Mouse (Mus musculus) intestine, embryonic 15.5 days (tissue): Measurements from ENCODE around the gene Tacc2. TPM values are rescaled to one million over a fixed set of nuclear protein-coding genes. Genes with fewer than 3 reads are reported as not detected.

Experiments
- ATAC-seq: fragments of 200-750 bp; cut with Nextera tagmentation; 2 replicates; pipeline ENCODE4 v1.8.0; 2017; ENCODE audit warnings: moderate TSS enrichment, moderate library complexity
- H3K27ac ChIP-seq: fragments of 300-500 bp; sonication (generic); 2 replicates; pipeline ENCODE4 v1.5.1; 2015; ENCODE audit warnings: mild to moderate bottlenecking, inconsistent platforms
- H3K27me3 ChIP-seq: fragments of 300-500 bp; sonication (generic); replicated peaks from 2 replicates; pipeline ENCODE4 v1.6.1; 2015; ENCODE audit warnings: inconsistent platforms
- H3K36me3 ChIP-seq: fragments of 300-500 bp; sonication (generic); 2 replicates; pipeline ENCODE4 v1.6.1; 2015; ENCODE audit warnings: inconsistent platforms
- H3K4me1 ChIP-seq: fragments of 300-500 bp; sonication (generic); replicated peaks from 2 replicates; pipeline ENCODE4 v1.6.1; 2015; ENCODE audit warnings: inconsistent platforms
- H3K4me2 ChIP-seq: fragments of 300-500 bp; sonication (generic); replicated peaks from 2 replicates; pipeline ENCODE4 v1.6.1; 2015; ENCODE audit warnings: mild to moderate bottlenecking, inconsistent platforms
- H3K4me3 ChIP-seq: fragments of 300-500 bp; sonication (generic); replicated peaks from 2 replicates; pipeline ENCODE4 v1.5.1; 2015; ENCODE audit warnings: inconsistent platforms
- H3K9ac ChIP-seq: fragments of 300-500 bp; sonication (generic); 2 replicates; pipeline ENCODE4 v1.6.1; 2015; ENCODE audit warnings: inconsistent platforms
- H3K9me3 ChIP-seq: fragments of 300-500 bp; sonication (generic); 2 replicates; pipeline ENCODE4 v1.6.1; 2016; ENCODE audit warnings: inconsistent platforms
- WGBS: fragments of 180-500 bp; shearing (Covaris S2); methylation state at CpG from one replicate; pipeline ENCODE4 v1.1.7; 2015; 5-methylcytosine and 5-hydroxymethylcytosine counted together
- polyA plus RNA-seq: library from polyadenylated mRNA; unstranded; fragments of >200 nt; fragmentation: Nextera tagmentation; extraction: Ambion mirVana; gene quantifications from 2 replicates; pipeline ENCODE4 v1.2.1, GENCODE M21; 2015

The Tacc2 gene
- polyA plus RNA-seq, 1 experiment from 2014 or later = 27.8 TPM

DNA sequence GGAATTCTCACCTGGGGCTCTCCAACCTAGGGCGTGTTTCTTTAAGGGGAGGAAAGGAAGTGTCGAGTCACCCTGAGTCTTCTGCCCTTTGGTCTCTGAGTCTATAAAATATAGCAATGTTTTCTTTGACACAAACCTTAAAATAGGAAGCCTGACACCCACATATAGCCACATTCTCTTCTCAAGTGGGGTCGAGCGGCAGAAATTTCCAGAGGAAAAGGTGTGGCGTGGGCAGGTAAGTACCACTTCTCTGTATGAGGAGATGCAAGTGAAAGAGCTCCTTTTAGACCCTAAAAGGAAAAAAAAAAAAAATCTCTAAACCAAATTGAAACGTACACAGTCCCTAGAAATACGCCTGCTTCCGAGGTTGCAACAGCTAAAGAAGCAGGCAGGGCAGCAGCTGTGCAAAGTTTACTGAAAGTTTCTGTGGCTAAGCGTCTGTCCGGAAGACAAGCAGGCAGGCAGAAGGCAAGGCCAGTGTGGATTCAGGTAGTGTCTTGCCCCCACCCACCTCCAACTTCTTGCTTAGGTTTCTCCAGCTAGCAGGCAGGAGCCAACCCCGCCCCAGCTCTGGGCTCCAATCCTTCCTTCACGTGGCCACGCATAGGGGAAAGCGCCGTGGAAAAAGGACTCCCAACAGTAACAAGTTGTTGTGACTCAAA is 68.2 kb downstream of the Tacc2 start:
- no peaks in the 10 kb centered on the region for H3K36me3 ChIP-seq
- peaks cover 17% of the 10 kb centered on the region for H3K4me1 ChIP-seq
- peak overlapping the region; percentile 96 for H3K27ac ChIP-seq
- ATAC-seq = peak; percentile 78
- peak overlapping the region; percentile 59 for H3K4me3 ChIP-seq
- H3K4me2 ChIP-seq = peak overlapping the region; percentile 91
- H3K27me3 ChIP-seq = no peaks in the 10 kb centered on the region
- H3K9ac ChIP-seq = peak overlapping the region; percentile 78
- 11% methylated on average over 15 of the region's 15 CpGs for WGBS
- H3K9me3 ChIP-seq = no peaks in the 10 kb centered on the region

DNA sequence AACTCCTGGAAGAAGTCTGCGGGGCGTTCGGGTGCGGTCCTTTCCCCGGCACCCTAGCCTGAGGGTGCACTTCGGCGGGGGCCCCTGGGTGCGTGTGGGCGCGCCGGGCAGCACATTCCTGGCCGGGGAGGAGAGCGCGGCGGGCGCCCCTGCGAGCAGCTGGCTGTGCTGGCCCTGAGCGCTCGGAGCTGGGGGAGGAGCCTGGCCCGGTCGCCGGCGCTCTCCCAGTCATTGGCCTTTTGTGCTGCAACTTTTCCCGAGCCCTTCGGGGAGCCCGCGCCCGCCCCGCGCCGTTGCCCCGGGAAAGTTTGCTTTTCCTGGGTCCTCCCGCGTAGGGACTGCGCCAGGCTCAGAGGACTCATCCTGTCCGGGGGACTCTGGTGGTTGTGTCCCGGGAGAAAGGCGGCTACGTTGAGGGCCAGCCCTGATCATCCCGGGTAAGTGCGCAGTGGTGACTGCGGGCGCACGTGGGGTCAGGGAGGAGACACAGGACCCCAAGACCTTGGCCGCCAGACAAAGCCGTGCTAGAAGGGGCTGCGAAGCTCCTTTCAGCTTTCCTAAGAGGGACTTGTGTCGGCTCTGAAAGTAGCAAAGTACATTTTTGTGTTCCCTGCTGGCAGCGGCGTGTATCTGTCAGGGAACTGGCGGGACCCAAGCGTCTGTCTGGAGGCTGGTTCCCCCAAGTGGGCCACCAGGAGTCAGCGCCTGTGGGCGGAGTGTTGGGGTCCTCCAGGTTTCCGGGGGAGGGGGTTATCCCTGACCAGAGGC is 68.9 kb downstream of the Tacc2 start:
- peak overlapping the region; percentile 96 for H3K27ac ChIP-seq
- H3K4me3 ChIP-seq = peak overlapping the region; percentile 59
- peaks cover 17% of the 10 kb centered on the region for H3K4me1 ChIP-seq
- H3K9me3 ChIP-seq = no peaks in the 10 kb centered on the region
- no peaks in the 10 kb centered on the region for H3K27me3 ChIP-seq
- ATAC-seq = peak; percentile 94
- no peaks in the 10 kb centered on the region for H3K36me3 ChIP-seq
- peak overlapping the region; percentile 91 for H3K4me2 ChIP-seq
- H3K9ac ChIP-seq = peak overlapping the region; percentile 78
- under 1% methylated on average over 54 of the region's 55 CpGs for WGBS

DNA sequence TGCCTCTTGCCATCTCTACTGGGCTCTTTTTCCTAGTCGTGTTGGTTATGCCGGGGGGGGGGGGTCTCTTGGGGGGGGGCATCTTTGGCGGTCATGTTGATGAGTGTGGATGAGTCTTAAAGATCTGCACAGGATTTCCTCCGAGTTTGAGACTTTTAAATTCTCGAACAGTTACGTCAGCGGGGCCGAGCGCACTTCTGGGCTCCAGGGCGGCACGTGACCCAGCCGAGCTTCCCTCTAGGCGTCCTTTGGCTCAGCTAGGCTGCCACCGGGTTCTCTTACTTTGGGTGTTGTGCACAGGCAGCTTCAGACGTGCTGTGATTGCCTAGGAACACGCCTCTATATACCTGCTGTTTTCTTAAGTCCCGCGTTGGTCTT is 69.5 kb downstream of the Tacc2 start:
- H3K9ac ChIP-seq = peak overlapping the region; percentile 78
- peak overlapping the region; percentile 59 for H3K4me3 ChIP-seq
- H3K9me3 ChIP-seq = no peaks in the 10 kb centered on the region
- peak; percentile 72 for ATAC-seq
- no peaks in the 10 kb centered on the region for H3K36me3 ChIP-seq
- peak overlapping the region; percentile 96 for H3K27ac ChIP-seq
- H3K27me3 ChIP-seq = no peaks in the 10 kb centered on the region
- peak overlapping the region; percentile 91 for H3K4me2 ChIP-seq
- H3K4me1 ChIP-seq = peaks cover 17% of the 10 kb centered on the region
- WGBS = under 1% methylated on average over 18 of the region's 18 CpGs

DNA sequence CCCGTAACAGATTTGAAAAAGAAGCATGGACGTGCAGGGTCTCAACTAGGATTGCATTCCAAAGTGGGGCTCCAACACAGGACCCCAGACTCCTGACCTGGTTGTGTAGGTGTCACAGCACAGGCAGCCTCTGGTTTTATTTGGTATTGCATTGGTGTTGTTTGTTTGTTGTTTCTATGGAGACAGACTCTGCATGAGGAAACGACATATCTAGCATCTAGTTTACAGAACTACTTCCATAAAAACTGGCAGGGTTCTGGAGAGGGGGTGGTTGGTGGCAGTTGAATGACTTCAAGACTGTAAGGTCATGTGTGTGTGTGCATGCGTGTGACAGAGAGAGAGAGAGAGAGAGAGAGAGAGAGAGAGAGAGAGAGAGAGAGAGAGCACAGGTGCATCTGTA is 70.8 kb downstream of the Tacc2 start:
- WGBS = 77% methylated on average over 4 of the region's 4 CpGs
- H3K27ac ChIP-seq = no peak overlapping the region
- ATAC-seq = no peak
- no peak overlapping the region; the same call in 1 of the 2 replicates for H3K4me3 ChIP-seq
- no peak overlapping the region for H3K9ac ChIP-seq
- no peaks in the 10 kb centered on the region for H3K36me3 ChIP-seq
- no peaks in the 10 kb centered on the region for H3K27me3 ChIP-seq
- peaks cover 17% of the 10 kb centered on the region for H3K4me1 ChIP-seq
- H3K9me3 ChIP-seq = no peaks in the 10 kb centered on the region
- H3K4me2 ChIP-seq = peak overlapping the region; percentile 91

DNA sequence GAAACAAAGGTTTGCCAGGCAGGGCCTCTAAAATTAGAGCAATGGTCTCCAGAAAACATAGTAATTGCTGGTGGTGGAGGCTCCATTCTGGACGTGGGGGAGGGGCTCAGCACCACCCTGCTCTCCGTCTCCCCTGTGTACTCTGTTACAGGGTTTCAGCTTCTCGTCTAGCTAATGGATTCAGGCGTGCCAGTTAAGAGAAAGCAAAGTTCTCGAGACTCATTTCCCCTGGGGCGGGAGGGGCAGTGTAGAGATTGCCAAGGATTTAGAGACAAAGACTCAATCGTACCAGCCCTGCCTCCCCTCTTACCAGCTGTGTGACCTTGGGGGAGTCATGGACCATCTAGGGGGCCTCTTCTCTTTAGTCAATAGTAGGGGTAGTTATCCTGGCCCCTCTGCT is 72.0 kb downstream of the Tacc2 start:
- WGBS = 36% methylated on average over 7 of the region's 7 CpGs
- Histone ChIP-seq H3K4me3 (no peak overlapping the region), H3K27me3 (no peaks in the 10 kb centered on the region), H3K4me2 (no peak overlapping the region), H3K4me1 (peaks cover 20% of the 10 kb centered on the region), H3K9me3 (no peaks in the 10 kb centered on the region), H3K9ac (no peak overlapping the region), H3K36me3 (no peaks in the 10 kb centered on the region), H3K27ac (no peak overlapping the region)
- ATAC-seq = no peak

DNA sequence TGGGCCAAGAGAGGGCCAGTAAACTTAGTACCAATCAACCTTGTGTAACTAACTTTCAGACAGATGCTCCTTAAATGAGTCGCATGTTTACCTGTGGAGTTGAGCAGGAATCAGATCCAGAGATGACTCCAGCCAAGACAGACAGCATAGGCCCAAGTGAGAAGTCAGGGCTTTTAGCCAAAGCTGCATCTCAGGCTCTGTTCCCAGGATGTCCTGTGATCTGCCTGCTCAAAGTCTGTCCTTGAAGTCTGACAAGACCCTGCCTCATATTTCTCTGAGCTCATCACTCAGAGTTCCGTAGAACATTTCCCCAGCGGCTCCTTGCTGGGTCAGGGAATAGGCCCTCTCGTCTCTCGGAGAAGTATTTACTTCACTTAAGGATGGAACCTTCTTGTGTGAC is 73.4 kb downstream of the Tacc2 start:
- no peak overlapping the region for H3K27ac ChIP-seq
- WGBS = 83% methylated on average over 5 of the region's 5 CpGs

DNA sequence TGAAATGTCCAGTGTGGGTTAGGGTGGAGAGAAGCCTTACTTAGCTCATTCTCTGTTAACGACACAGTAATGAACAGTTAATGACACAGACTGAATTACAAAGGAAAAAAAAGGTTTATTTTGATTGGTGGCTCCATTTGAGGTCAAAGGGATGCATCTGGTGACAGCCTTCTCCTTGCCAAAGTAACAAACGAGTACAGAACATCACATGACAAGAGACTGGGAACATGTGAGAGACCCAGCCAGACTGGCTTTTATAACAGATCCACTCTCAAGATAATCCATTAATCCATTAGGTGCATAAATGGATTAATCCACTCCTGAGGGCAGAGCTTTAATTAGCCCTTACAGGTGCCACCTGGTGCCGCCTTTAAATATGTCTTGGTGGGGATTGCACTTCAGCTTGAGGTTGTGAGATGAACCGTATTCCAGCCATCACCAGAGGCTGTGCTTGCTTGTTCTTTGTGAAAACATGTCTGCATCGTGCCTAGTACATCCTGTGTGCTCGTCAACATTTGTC is 75.9 kb downstream of the Tacc2 start:
- no peaks in the 10 kb centered on the region for H3K27me3 ChIP-seq
- H3K27ac ChIP-seq = no peak overlapping the region
- H3K4me1 ChIP-seq = peaks cover 27% of the 10 kb centered on the region
- no peak overlapping the region for H3K9ac ChIP-seq
- 80% methylated on average over 6 of the region's 6 CpGs for WGBS
- no peaks in the 10 kb centered on the region for H3K9me3 ChIP-seq
- H3K4me2 ChIP-seq = no peak overlapping the region
- no peaks in the 10 kb centered on the region for H3K36me3 ChIP-seq
- no peak for ATAC-seq
- no peak overlapping the region for H3K4me3 ChIP-seq

More for the DNA sequence above, 73.4 kb downstream of the Tacc2 start:
- H3K9me3 ChIP-seq = no peaks in the 10 kb centered on the region
- H3K27me3 ChIP-seq = no peaks in the 10 kb centered on the region
- no peak overlapping the region for H3K4me3 ChIP-seq
- H3K4me1 ChIP-seq = peaks cover 28% of the 10 kb centered on the region
- no peaks in the 10 kb centered on the region for H3K36me3 ChIP-seq
- no peak for ATAC-seq
- H3K4me2 ChIP-seq = no peak overlapping the region
- no peak overlapping the region for H3K9ac ChIP-seq

DNA sequence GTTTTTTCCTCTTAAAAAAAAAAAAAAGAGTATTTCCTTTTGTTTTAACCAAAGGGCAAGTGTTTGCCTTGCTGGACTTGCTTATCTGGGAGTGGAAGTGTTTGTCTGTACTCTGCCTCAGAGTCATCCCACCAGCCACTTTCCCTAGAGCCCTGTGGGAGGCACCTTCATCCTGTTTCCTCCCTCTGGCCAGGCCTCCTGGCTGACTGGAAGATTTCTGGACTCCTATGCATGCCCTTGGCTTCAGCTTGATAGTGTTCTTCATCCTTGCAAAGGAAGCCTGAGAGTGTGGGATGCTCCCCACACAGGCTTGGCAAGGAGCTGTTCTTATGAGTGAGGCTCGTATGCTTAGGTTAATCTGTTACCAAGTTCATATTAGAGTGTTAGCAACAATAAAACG is 77.3 kb downstream of the Tacc2 start:
- H3K4me1 ChIP-seq = peaks cover 17% of the 10 kb centered on the region
- no peak overlapping the region for H3K4me2 ChIP-seq
- no peak overlapping the region for H3K9ac ChIP-seq
- no peaks in the 10 kb centered on the region for H3K36me3 ChIP-seq
- WGBS = 42% methylated on average over 2 of the region's 2 CpGs
- no peaks in the 10 kb centered on the region for H3K9me3 ChIP-seq
- H3K27me3 ChIP-seq = no peaks in the 10 kb centered on the region
- peak; percentile 44; the same call in 1 of the 2 replicates for ATAC-seq
- H3K27ac ChIP-seq = peak overlapping the region; percentile 22; the same call in 1 of the 2 replicates
- no peak overlapping the region for H3K4me3 ChIP-seq

DNA sequence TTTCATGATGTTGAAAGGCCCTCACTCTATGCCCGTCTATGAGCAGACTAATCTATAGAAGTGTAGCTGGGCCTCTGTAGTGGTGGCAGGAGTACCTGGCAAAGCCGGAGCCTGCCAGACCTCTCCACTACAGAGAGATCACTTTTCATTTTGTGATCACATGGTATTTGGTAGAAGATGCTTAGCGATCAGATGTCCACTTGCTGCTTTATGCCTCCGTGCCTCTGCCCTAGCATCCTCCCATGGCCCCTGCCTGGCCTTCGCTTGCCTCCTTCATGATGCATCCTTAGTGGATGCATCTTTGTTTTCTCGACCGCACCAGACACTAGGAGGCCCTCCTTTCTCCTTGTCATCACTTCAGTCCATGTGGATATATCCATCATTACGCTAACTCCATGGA is 79.7 kb downstream of the Tacc2 start:
- no peaks in the 10 kb centered on the region for H3K36me3 ChIP-seq
- no peaks in the 10 kb centered on the region for H3K9me3 ChIP-seq
- 93% methylated on average over 8 of the region's 8 CpGs for WGBS
- H3K27me3 ChIP-seq = no peaks in the 10 kb centered on the region
- H3K9ac ChIP-seq = no peak overlapping the region
- no peak overlapping the region for H3K4me3 ChIP-seq
- no peak for ATAC-seq
- H3K4me1 ChIP-seq = peaks cover 17% of the 10 kb centered on the region
- no peak overlapping the region for H3K4me2 ChIP-seq
- no peak overlapping the region for H3K27ac ChIP-seq

DNA sequence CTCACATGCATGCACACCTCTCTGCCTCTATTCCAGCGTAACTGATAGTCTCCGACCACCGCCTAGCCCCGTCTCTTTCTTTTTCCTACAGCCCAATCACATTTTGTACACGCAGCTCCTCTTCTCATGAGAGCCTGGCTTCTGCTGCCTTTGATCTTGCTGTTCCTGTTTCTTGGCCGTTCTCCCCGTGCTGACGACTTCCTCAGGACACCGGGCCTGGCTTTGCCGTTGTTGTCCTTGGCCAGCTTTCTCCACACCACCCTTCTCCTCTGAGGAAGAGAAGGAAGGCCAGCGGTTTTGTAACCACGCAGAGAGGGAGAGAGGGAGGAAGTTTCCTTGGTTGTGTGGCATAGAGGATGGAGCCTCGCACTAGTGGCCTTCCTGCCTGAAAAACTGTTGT is 80.5 kb downstream of the Tacc2 start:
- no peaks in the 10 kb centered on the region for H3K27me3 ChIP-seq
- no peak overlapping the region for H3K4me2 ChIP-seq
- H3K27ac ChIP-seq = no peak overlapping the region
- no peaks in the 10 kb centered on the region for H3K9me3 ChIP-seq
- H3K9ac ChIP-seq = no peak overlapping the region
- H3K4me1 ChIP-seq = peaks cover 17% of the 10 kb centered on the region
- WGBS = 74% methylated on average over 13 of the region's 13 CpGs
- ATAC-seq = no peak
- H3K36me3 ChIP-seq = no peaks in the 10 kb centered on the region
- H3K4me3 ChIP-seq = no peak overlapping the region

DNA sequence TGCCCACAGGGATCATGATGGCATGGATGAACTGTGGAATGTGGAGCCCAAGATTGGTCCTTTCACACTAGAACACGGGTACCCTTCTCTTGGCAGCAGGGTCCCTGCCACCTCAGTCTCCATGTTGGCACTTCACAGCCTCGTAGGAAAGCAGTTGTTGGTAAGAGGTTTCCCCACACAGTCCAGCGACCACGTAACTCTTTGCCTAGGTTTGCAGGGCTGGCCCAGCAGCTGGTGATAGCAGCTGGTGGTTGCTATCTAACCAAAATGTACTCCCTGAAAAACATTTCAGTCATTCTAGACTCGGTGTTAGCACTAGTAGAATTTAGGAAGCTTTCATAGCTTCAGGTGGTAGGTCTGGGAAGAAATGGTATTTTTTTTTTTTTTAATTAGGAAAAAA is 81.9 kb downstream of the Tacc2 start:
- no peak overlapping the region for H3K27ac ChIP-seq
- ATAC-seq = no peak
- H3K4me2 ChIP-seq = no peak overlapping the region
- WGBS = 90% methylated on average over 5 of the region's 5 CpGs
- no peak overlapping the region for H3K4me3 ChIP-seq
- no peaks in the 10 kb centered on the region for H3K27me3 ChIP-seq
- H3K9ac ChIP-seq = no peak overlapping the region
- H3K9me3 ChIP-seq = no peaks in the 10 kb centered on the region
- peaks cover 15% of the 10 kb centered on the region for H3K4me1 ChIP-seq
- H3K36me3 ChIP-seq = peaks cover 10% of the 10 kb centered on the region

DNA sequence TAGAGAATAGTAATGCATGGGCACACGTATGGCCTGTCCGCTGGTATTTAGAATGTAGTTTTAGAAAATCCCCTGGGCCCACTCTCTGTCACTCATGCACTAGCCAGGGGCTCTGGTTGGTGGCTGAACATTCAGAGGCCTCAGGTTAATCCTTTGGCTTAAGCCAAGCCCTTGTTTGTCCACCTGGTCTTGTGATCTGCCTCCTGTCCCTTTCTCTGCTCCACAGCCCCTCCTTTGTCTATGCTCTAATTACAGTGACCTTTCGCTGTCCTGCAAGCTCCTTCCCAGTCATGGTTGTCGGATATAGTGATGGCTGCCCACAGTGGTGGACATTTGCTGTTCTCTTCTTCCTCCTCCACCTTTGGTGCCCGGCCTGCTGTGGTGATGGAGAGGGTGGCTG is 85.0 kb downstream of the Tacc2 start:
- Histone ChIP-seq H3K4me1 (no peaks in the 10 kb centered on the region), H3K36me3 (peaks cover 15% of the 10 kb centered on the region), H3K4me3 (no peak overlapping the region), H3K9me3 (no peaks in the 10 kb centered on the region), H3K4me2 (no peak overlapping the region), H3K27me3 (no peaks in the 10 kb centered on the region), H3K9ac (no peak overlapping the region), H3K27ac (no peak overlapping the region)
- WGBS = 70% methylated on average over 5 of the region's 5 CpGs
- no peak for ATAC-seq
